Mouse (Mus musculus) embryo, embryonic 9.5 days (tissue): Measurements from ENCODE around the gene Tmem208.
A peak's percentile ranks its signal among the peaks of the same experiment; 100 is the strongest.

Experiments used
- DNase-seq: peaks from one replicate; pipeline ENCODE4 v3.0.0-alpha.2; 2017; ENCODE audit errors: extremely low spot score

Tmem208 gene

GRCm38 (mm10) chr8:105325641-105326093, 487 bp upstream of the Tmem208 start:
- no peak for DNase-seq

GRCm38 (mm10) chr8:105326968-105327367, 814 bp downstream of the Tmem208 start:
- no peak for DNase-seq

GRCm38 (mm10) chr8:105330325-105330724, 4.2 kb downstream of the Tmem208 start:
- no peak for DNase-seq

GRCm38 (mm10) chr8:105331469-105331868, 5.3 kb downstream of the Tmem208 start:
- no peak for DNase-seq

- no peak for DNase-seq
Observed at GRCm38 (mm10) chr8:105331931-105332330, 5.8 kb downstream of the Tmem208 start.

- DNase-seq: no peak
Observed at GRCm38 (mm10) chr8:105332523-105332922, 6.4 kb downstream of the Tmem208 start.

GRCm38 (mm10) chr8:105336373-105337130, 10.4 kb downstream of the Tmem208 start:
- no peak for DNase-seq

GRCm38 (mm10) chr8:105338992-105339391, 12.8 kb downstream of the Tmem208 start:
- no peak for DNase-seq

- DNase-seq: no peak
Observed at GRCm38 (mm10) chr8:105339886-105340635, 13.9 kb downstream of the Tmem208 start.

- DNase-seq: no peak
Observed at GRCm38 (mm10) chr8:105341399-105341798, 15.2 kb downstream of the Tmem208 start.

- DNase-seq: no peak
Observed at GRCm38 (mm10) chr8:105342768-105343167, 16.6 kb downstream of the Tmem208 start.

- no peak for DNase-seq
Observed at GRCm38 (mm10) chr8:105343791-105344574, 17.8 kb downstream of the Tmem208 start.

GRCm38 (mm10) chr8:105345061-105345975, 19.2 kb downstream of the Tmem208 start:
- DNase-seq: no peak

- DNase-seq: peak; percentile 74
Observed at GRCm38 (mm10) chr8:105346611-105347427, 20.7 kb downstream of the Tmem208 start.

GRCm38 (mm10) chr8:105347428-105348221, 21.5 kb downstream of the Tmem208 start, which contains the start of gene Fhod1:
Gene Fhod1 (minus strand): TSS chr8:105347953.
- peak; percentile 94 for DNase-seq

GRCm38 (mm10) chr8:105348450-105349095, 22.4 kb downstream of the Tmem208 start, which contains the start of gene Slc9a5:
Gene Slc9a5 (plus strand): TSS chr8:105348843.
- DNase-seq: peak; percentile 83

- DNase-seq: peak; percentile 69
Observed at GRCm38 (mm10) chr8:105349096-105349771, 23.1 kb downstream of the Tmem208 start.

- no peak for DNase-seq
Observed at GRCm38 (mm10) chr8:105350186-105350585, 24.0 kb downstream of the Tmem208 start.
